Mouse (Mus musculus) midbrain, embryonic 13.5 days (tissue): ENCODE data around the gene Polr1a. TPM values are rescaled to one million over a fixed set of nuclear protein-coding genes. Genes with fewer than 3 reads are reported as not detected.

ENCODE experiments used
- ATAC-seq: fragments of 200-750 bp; cut with Nextera tagmentation; 2 replicates; pipeline ENCODE4 v1.8.0; 2017; ENCODE audit warnings: mild to moderate bottlenecking, moderate TSS enrichment, moderate library complexity
- H3K27ac ChIP-seq: fragments of 300-500 bp; sonication (generic); 2 replicates; pipeline ENCODE4 v1.5.1; 2015; ENCODE audit warnings: inconsistent platforms, mild to moderate bottlenecking, moderate library complexity
- H3K27me3 ChIP-seq: fragments of 300-500 bp; sonication (generic); 2 replicates; pipeline ENCODE4 v1.6.1; 2015; ENCODE audit warnings: mild to moderate bottlenecking, inconsistent platforms
- H3K36me3 ChIP-seq: fragments of 300-500 bp; sonication (generic); 2 replicates; pipeline ENCODE4 v1.6.1; 2015; ENCODE audit warnings: mild to moderate bottlenecking, inconsistent platforms
- H3K4me1 ChIP-seq: fragments of 300-500 bp; sonication (generic); replicated peaks from 2 replicates; pipeline ENCODE4 v1.6.1; 2015; ENCODE audit warnings: inconsistent platforms
- H3K4me2 ChIP-seq: fragments of 300-500 bp; sonication (generic); replicated peaks from 2 replicates; pipeline ENCODE4 v1.6.1; 2015; ENCODE audit warnings: moderate library complexity, mild to moderate bottlenecking, inconsistent platforms
- H3K4me3 ChIP-seq: fragments of 300-500 bp; sonication (generic); replicated peaks from 2 replicates; pipeline ENCODE4 v1.5.1; 2015; ENCODE audit warnings: mild to moderate bottlenecking, inconsistent platforms
- H3K9ac ChIP-seq: fragments of 300-500 bp; sonication (generic); replicated peaks from 2 replicates; pipeline ENCODE4 v1.6.1; 2015; ENCODE audit warnings: mild to moderate bottlenecking, inconsistent platforms
- H3K9me3 ChIP-seq: fragments of 300-500 bp; sonication (generic); 2 replicates; pipeline ENCODE4 v1.6.1; 2016; ENCODE audit warnings: mild to moderate bottlenecking, inconsistent platforms
- WGBS: fragments of 180-500 bp; shearing (Covaris S2); methylation state at CpG from one replicate; pipeline ENCODE4 v1.1.7; 2015; 5-methylcytosine and 5-hydroxymethylcytosine counted together
- polyA plus RNA-seq: library from polyadenylated mRNA; unstranded; fragments of >200 nt; fragmentation: Nextera tagmentation; extraction: Ambion mirVana; gene quantifications from 2 replicates; pipeline ENCODE4 v1.2.1, GENCODE M21; 2015

Polr1a gene
- polyA plus RNA-seq, result 21.0 and 21.1 TPM in 2 replicates

GRCm38 (mm10) chr6:71908481-71909381 lies at the start of gene Polr1a, which contains the start of gene Ptcd3:
Polr1a (plus strand) TSS chr6:71909053.
Ptcd3 (minus strand) TSS chr6:71908750.
- peak; percentile 95 for ATAC-seq
- Histone ChIP-seq H3K4me3 (peak within 1 kb of the TSS; percentile 75), H3K27me3 (no peaks in the 10 kb centered on the region), H3K4me1 (peaks cover 16% of the 10 kb centered on the region), H3K27ac (peak within 1 kb of the TSS; percentile 45; the same call in 1 of the 2 replicates), H3K4me2 (peak within 1 kb of the TSS; percentile 66), H3K36me3 (peaks cover 28% of the 10 kb centered on the region), H3K9ac (peak within 1 kb of the TSS; percentile 70), H3K9me3 (no peaks in the 10 kb centered on the region)
- WGBS, result under 1% methylated on average over 58 of the region's 58 CpGs

GRCm38 (mm10) chr6:71867751-71868150 lies 41.1 kb upstream of the Polr1a start:
- peaks cover 79% of the 10 kb centered on the region for H3K36me3 ChIP-seq
- H3K4me1 ChIP-seq, result no peaks in the 10 kb centered on the region
- H3K4me3 ChIP-seq, result no peak overlapping the region
- H3K27me3 ChIP-seq, result no peaks in the 10 kb centered on the region
- H3K27ac ChIP-seq, result no peak overlapping the region
- no peak overlapping the region for H3K4me2 ChIP-seq
- no peaks in the 10 kb centered on the region for H3K9me3 ChIP-seq
- ATAC-seq, result no peak
- 91% methylated on average over 2 of the region's 2 CpGs for WGBS
- no peak overlapping the region for H3K9ac ChIP-seq

GRCm38 (mm10) chr6:71868809-71869208 lies 40.0 kb upstream of the Polr1a start:
- no peak overlapping the region for H3K4me3 ChIP-seq
- H3K27ac ChIP-seq, result no peak overlapping the region
- H3K27me3 ChIP-seq, result no peaks in the 10 kb centered on the region
- no peak for ATAC-seq
- 94% methylated on average over 1 of the region's 1 CpGs for WGBS
- no peak overlapping the region for H3K9ac ChIP-seq
- H3K4me1 ChIP-seq, result no peaks in the 10 kb centered on the region
- H3K4me2 ChIP-seq, result no peak overlapping the region
- H3K36me3 ChIP-seq, result peaks cover 77% of the 10 kb centered on the region
- H3K9me3 ChIP-seq, result no peaks in the 10 kb centered on the region

GRCm38 (mm10) chr6:71871396-71871795 lies 37.5 kb upstream of the Polr1a start:
- WGBS, result 96% methylated on average over 9 of the region's 9 CpGs
- H3K4me1 ChIP-seq, result no peaks in the 10 kb centered on the region
- H3K27me3 ChIP-seq, result no peaks in the 10 kb centered on the region
- H3K9ac ChIP-seq, result no peak overlapping the region
- no peak for ATAC-seq
- no peak overlapping the region for H3K27ac ChIP-seq
- no peaks in the 10 kb centered on the region for H3K9me3 ChIP-seq
- peaks cover 82% of the 10 kb centered on the region for H3K36me3 ChIP-seq
- no peak overlapping the region for H3K4me2 ChIP-seq
- H3K4me3 ChIP-seq, result no peak overlapping the region

GRCm38 (mm10) chr6:71877965-71878760 lies 30.7 kb upstream of the Polr1a start:
- ATAC-seq, result no peak
- Histone ChIP-seq H3K4me1 (no peaks in the 10 kb centered on the region), H3K27me3 (no peaks in the 10 kb centered on the region), H3K4me3 (no peak overlapping the region), H3K36me3 (peaks cover 82% of the 10 kb centered on the region), H3K27ac (no peak overlapping the region), H3K9ac (no peak overlapping the region), H3K4me2 (no peak overlapping the region), H3K9me3 (no peaks in the 10 kb centered on the region)
- WGBS, result 95% methylated on average over 3 of the region's 3 CpGs

GRCm38 (mm10) chr6:71893263-71893662 lies 15.6 kb upstream of the Polr1a start:
- Histone ChIP-seq H3K4me3 (no peak overlapping the region), H3K9ac (no peak overlapping the region), H3K4me2 (no peak overlapping the region), H3K27me3 (no peaks in the 10 kb centered on the region), H3K4me1 (no peaks in the 10 kb centered on the region), H3K27ac (no peak overlapping the region), H3K36me3 (peaks cover 90% of the 10 kb centered on the region), H3K9me3 (no peaks in the 10 kb centered on the region)
- WGBS, result 97% methylated on average over 4 of the region's 4 CpGs
- no peak for ATAC-seq

GRCm38 (mm10) chr6:71907702-71908235 lies 1.1 kb upstream of the Polr1a start:
- H3K27ac ChIP-seq, result no peak overlapping the region

GRCm38 (mm10) chr6:71909384-71909783 lies 531 bp downstream of the Polr1a start:
- peak overlapping the region; percentile 66 for H3K4me2 ChIP-seq
- H3K9me3 ChIP-seq, result no peaks in the 10 kb centered on the region
- peaks cover 26% of the 10 kb centered on the region for H3K36me3 ChIP-seq
- ATAC-seq, result peak; percentile 53
- 0 out of 2 replicates have a peak overlapping the region, but pooled peaks have one; percentile 45 for H3K27ac ChIP-seq
- 25% methylated on average over 10 of the region's 10 CpGs for WGBS
- no peaks in the 10 kb centered on the region for H3K27me3 ChIP-seq
- H3K9ac ChIP-seq, result peak overlapping the region; percentile 70
- peaks cover 16% of the 10 kb centered on the region for H3K4me1 ChIP-seq
- H3K4me3 ChIP-seq, result peak overlapping the region; percentile 75

More at GRCm38 (mm10) chr6:71907702-71908235, 1.1 kb upstream of the Polr1a start:
- peak overlapping the region; percentile 66 for H3K4me2 ChIP-seq
- H3K9me3 ChIP-seq, result no peaks in the 10 kb centered on the region
- no peaks in the 10 kb centered on the region for H3K27me3 ChIP-seq
- WGBS, result 10% methylated on average over 4 of the region's 4 CpGs
- H3K36me3 ChIP-seq, result peaks cover 34% of the 10 kb centered on the region
- ATAC-seq, result no peak
- peak overlapping the region; percentile 75 for H3K4me3 ChIP-seq
- peak overlapping the region; percentile 70 for H3K9ac ChIP-seq
- peaks cover 16% of the 10 kb centered on the region for H3K4me1 ChIP-seq

GRCm38 (mm10) chr6:71909840-71910239 lies 987 bp downstream of the Polr1a start:
- H3K27me3 ChIP-seq, result no peaks in the 10 kb centered on the region
- H3K27ac ChIP-seq, result no peak overlapping the region
- H3K4me3 ChIP-seq, result peak overlapping the region; percentile 75
- H3K36me3 ChIP-seq, result peaks cover 23% of the 10 kb centered on the region
- H3K9me3 ChIP-seq, result no peaks in the 10 kb centered on the region
- no peak for ATAC-seq
- H3K4me1 ChIP-seq, result peaks cover 16% of the 10 kb centered on the region
- peak overlapping the region; percentile 66 for H3K4me2 ChIP-seq
- no peak overlapping the region for H3K9ac ChIP-seq
- 85% methylated on average over 6 of the region's 6 CpGs for WGBS

GRCm38 (mm10) chr6:71911686-71912450 lies 3.0 kb downstream of the Polr1a start:
- WGBS, result 90% methylated on average over 5 of the region's 5 CpGs
- peaks cover 28% of the 10 kb centered on the region for H3K36me3 ChIP-seq
- ATAC-seq, result no peak
- peaks cover 15% of the 10 kb centered on the region for H3K4me1 ChIP-seq
- no peaks in the 10 kb centered on the region for H3K9me3 ChIP-seq
- H3K4me2 ChIP-seq, result no peak overlapping the region
- H3K4me3 ChIP-seq, result no peak overlapping the region
- H3K27ac ChIP-seq, result no peak overlapping the region
- no peak overlapping the region for H3K9ac ChIP-seq
- H3K27me3 ChIP-seq, result no peaks in the 10 kb centered on the region

GRCm38 (mm10) chr6:71920752-71921151 lies 11.9 kb downstream of the Polr1a start:
- H3K27me3 ChIP-seq, result no peaks in the 10 kb centered on the region
- 95% methylated on average over 7 of the region's 7 CpGs for WGBS
- no peak for ATAC-seq
- H3K9me3 ChIP-seq, result no peaks in the 10 kb centered on the region
- H3K4me1 ChIP-seq, result no peaks in the 10 kb centered on the region
- H3K4me3 ChIP-seq, result no peak overlapping the region
- H3K36me3 ChIP-seq, result peaks cover 90% of the 10 kb centered on the region
- no peak overlapping the region for H3K27ac ChIP-seq
- no peak overlapping the region for H3K9ac ChIP-seq
- no peak overlapping the region for H3K4me2 ChIP-seq
